Mouse (Mus musculus): ENCODE measurements around the gene Slfn3.
A peak's percentile ranks its signal among the peaks of the same experiment; 100 is the strongest.
"Not testable (repeated sequence)": the region's sequence is repeated elsewhere in the genome, so short reads cannot be mapped to it uniquely, and the experiment has no call there.

Gene Slfn3

GRCm38 (mm10) chr11:83191134-83191893, at the start of gene Slfn3:
Gene Slfn3 (plus strand): TSS chr11:83191330.
- DNase-seq (ENCODE audit: low read depth) = no peak

GRCm38 (mm10) chr11:83148939-83149338, 42.2 kb upstream of the Slfn3 start:
- DNase-seq (ENCODE audit: low read depth) = not testable (repeated sequence)

- DNase-seq (ENCODE audit: low read depth) = no peak
Measured at GRCm38 (mm10) chr11:83174948-83175539, 16.1 kb upstream of the Slfn3 start, which contains the start of gene Slfn4. Gene Slfn4 (plus strand): TSS chr11:83175186.

GRCm38 (mm10) chr11:83192001-83192400, 871 bp downstream of the Slfn3 start:
- peak; percentile 3 for DNase-seq (ENCODE audit: low read depth)

GRCm38 (mm10) chr11:83205002-83205401, 13.9 kb downstream of the Slfn3 start:
- DNase-seq (ENCODE audit: low read depth) = no peak

- no peak for DNase-seq (ENCODE audit: low read depth)
Measured at GRCm38 (mm10) chr11:83216119-83216518, 25.0 kb downstream of the Slfn3 start.

GRCm38 (mm10) chr11:83221328-83221877, 30.3 kb downstream of the Slfn3 start:
- no peak for DNase-seq (ENCODE audit: low read depth)

GRCm38 (mm10) chr11:83223367-83223766, 32.2 kb downstream of the Slfn3 start:
- DNase-seq (ENCODE audit: low read depth) = no peak

GRCm38 (mm10) chr11:83223793-83224192, 32.7 kb downstream of the Slfn3 start:
- not testable (repeated sequence) for DNase-seq (ENCODE audit: low read depth)

- DNase-seq (ENCODE audit: low read depth) = no peak
Measured at GRCm38 (mm10) chr11:83224217-83224616, 33.1 kb downstream of the Slfn3 start.

GRCm38 (mm10) chr11:83224750-83225149, 33.6 kb downstream of the Slfn3 start:
- DNase-seq (ENCODE audit: low read depth) = no peak

- no peak for DNase-seq (ENCODE audit: low read depth)
Measured at GRCm38 (mm10) chr11:83225371-83225960, 34.3 kb downstream of the Slfn3 start.

GRCm38 (mm10) chr11:83227926-83228723, 37.0 kb downstream of the Slfn3 start:
- no peak for DNase-seq (ENCODE audit: low read depth)

GRCm38 (mm10) chr11:83230966-83231365, 39.8 kb downstream of the Slfn3 start:
- no peak for DNase-seq (ENCODE audit: low read depth)

GRCm38 (mm10) chr11:83233621-83234020, 42.5 kb downstream of the Slfn3 start:
- not testable (repeated sequence) for DNase-seq (ENCODE audit: low read depth)

- not testable (repeated sequence) for DNase-seq (ENCODE audit: low read depth)
Measured at GRCm38 (mm10) chr11:83237390-83237789, 46.3 kb downstream of the Slfn3 start.

- DNase-seq (ENCODE audit: low read depth) = no peak
Measured at GRCm38 (mm10) chr11:83238389-83238788, 47.3 kb downstream of the Slfn3 start.

- no peak for DNase-seq (ENCODE audit: low read depth)
Measured at GRCm38 (mm10) chr11:83239811-83240210, 48.7 kb downstream of the Slfn3 start.

- DNase-seq (ENCODE audit: low read depth) = not testable (repeated sequence)
Measured at GRCm38 (mm10) chr11:83257211-83257610, 66.1 kb downstream of the Slfn3 start.

- no peak for DNase-seq (ENCODE audit: low read depth)
Measured at GRCm38 (mm10) chr11:83262673-83263072, 71.5 kb downstream of the Slfn3 start.

- peak; percentile 2 for DNase-seq (ENCODE audit: low read depth)
Measured at GRCm38 (mm10) chr11:83263146-83263545, 72.0 kb downstream of the Slfn3 start.

Data from fibroblast of lung, adult 2 months (primary cell).